Mouse (Mus musculus) forebrain, postnatal 0 days (tissue): ENCODE measurements around the gene Ube2g2. TPM values are rescaled to one million over a fixed set of nuclear protein-coding genes. Genes with fewer than 3 reads are reported as not detected.

Source experiments
- ATAC-seq: fragments of 200-750 bp; cut with Nextera tagmentation; 2 replicates; pipeline ENCODE4 v1.8.0; 2017; ENCODE audit warnings: mild to moderate bottlenecking, moderate library complexity
- DNase-seq: peaks from one replicate; pipeline ENCODE4 v3.0.0-alpha.2; 2015
- H3K27ac ChIP-seq: fragments of 300-500 bp; sonication (generic); 2 replicates; pipeline ENCODE4 v1.5.1; 2014; ENCODE audit warnings: low read depth, mild to moderate bottlenecking, antibody characterized with exemption, low read length, moderate library complexity, mixed read lengths
- H3K27me3 ChIP-seq: fragments of 300-500 bp; sonication (generic); 2 replicates; pipeline ENCODE4 v1.6.1; 2014; ENCODE audit warnings: mild to moderate bottlenecking, low read length, mixed read lengths; ENCODE audit not compliant: insufficient read depth
- H3K36me3 ChIP-seq: fragments of 300-500 bp; sonication (generic); 2 replicates; pipeline ENCODE4 v1.6.1; 2014; ENCODE audit warnings: mild to moderate bottlenecking, moderate library complexity; ENCODE audit not compliant: insufficient read depth
- H3K4me1 ChIP-seq: fragments of 300-500 bp; sonication (generic); 2 replicates; pipeline ENCODE4 v1.6.1; 2014; ENCODE audit warnings: antibody characterized with exemption; ENCODE audit not compliant: insufficient read depth
- H3K4me2 ChIP-seq: fragments of 300-500 bp; sonication (generic); 2 replicates; pipeline ENCODE4 v1.6.1; 2014; ENCODE audit warnings: low read depth, mild to moderate bottlenecking, moderate library complexity
- H3K4me3 ChIP-seq: fragments of 300-500 bp; sonication (generic); 2 replicates; pipeline ENCODE4 v1.5.1; 2014; ENCODE audit warnings: low read depth, low read length, mixed read lengths
- H3K9ac ChIP-seq: fragments of 300-500 bp; sonication (generic); 2 replicates; pipeline ENCODE4 v1.6.1; 2014; ENCODE audit warnings: mild to moderate bottlenecking
- H3K9me3 ChIP-seq: fragments of 300-500 bp; sonication (generic); 2 replicates; pipeline ENCODE4 v1.6.1; 2016; ENCODE audit warnings: low read length
- CTCF ChIP-seq: sonication (generic); IDR thresholded peaks from 2 replicates; pipeline ENCODE4 v1.5.1; 2016; ENCODE audit warnings: antibody characterized with exemption, control low read depth, low read depth
- WGBS: fragments of 180-500 bp; shearing (Covaris S2); extraction: QIAGEN DNeasy Blood & Tissue Kit; methylation state at CpG from one replicate; pipeline ENCODE4 v1.1.7; 2014; 5-methylcytosine and 5-hydroxymethylcytosine counted together
- polyA plus RNA-seq: library from polyadenylated mRNA; unstranded; fragments of >200 nt; fragmentation: Nextera tagmentation; extraction: Ambion mirVana; gene quantifications from 2 replicates; pipeline ENCODE4 v1.2.1, GENCODE M21; 2015
- total RNA-seq: library from RNA; depleted of rRNA; stranded (reverse); fragments of >200 nt; gene quantifications from 2 replicates; pipeline ENCODE4 v1.2.3, GENCODE M21; 2014; rRNA removed

Gene Ube2g2
- total RNA-seq (41.7 and 45.3 TPM in 2 replicates), polyA plus RNA-seq (74.9 and 80.3 TPM in 2 replicates)

DNA sequence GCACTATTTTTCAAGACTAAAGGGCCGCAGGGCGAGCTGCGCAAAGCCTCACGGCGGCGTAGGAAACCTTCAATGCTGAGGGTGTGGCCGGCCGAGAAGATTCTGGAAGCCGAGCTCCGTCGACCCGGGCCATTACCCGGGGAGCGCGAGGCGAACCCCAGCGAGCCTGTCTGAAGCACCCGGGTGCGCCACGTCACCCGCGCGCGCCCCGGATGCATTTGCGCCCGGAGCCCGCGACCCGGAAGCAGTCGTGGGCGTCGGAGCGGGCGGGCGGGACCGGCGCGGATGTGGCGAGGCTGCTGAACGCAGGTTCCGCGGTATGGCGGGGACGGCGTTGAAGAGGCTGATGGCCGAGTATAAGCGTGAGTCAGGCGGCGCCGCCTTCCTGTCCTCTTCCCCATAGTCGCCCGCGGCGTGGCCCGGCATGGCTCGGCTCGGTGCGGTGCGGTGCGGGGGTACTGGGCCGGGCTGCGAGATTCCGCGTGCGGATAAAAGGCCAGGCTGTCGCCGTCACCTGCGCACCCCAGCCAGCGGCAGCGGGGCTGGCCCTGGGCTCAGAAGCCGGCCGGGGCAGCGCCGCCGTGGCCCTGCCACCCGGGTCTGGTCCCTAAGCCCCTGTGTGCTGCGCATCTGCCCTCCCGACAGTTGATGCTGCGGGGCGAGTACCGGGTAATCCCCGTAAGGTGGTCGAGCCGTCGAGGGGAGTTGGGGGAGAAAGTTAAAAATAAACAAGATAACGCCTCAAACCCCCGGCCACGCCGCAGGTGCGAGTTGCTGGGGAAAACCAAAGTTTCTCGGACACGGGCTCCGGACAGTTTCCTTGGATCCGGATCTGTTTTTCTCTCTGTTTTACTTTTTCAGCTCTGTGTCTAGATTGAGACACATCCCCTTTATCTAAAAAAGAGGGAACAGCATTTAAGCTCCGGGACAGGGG is at the start of gene Ube2g2:
TSS of gene Ube2g2 (plus strand) at position 221 of the 934 bp plus-strand sequence.
- Histone ChIP-seq H3K4me1 (peaks cover 13% of the 10 kb centered on the region), H3K36me3 (peaks cover 12% of the 10 kb centered on the region), H3K4me3 (peak within 1 kb of the TSS; percentile 97), H3K27ac (peak within 1 kb of the TSS; percentile 92), H3K4me2 (peak within 1 kb of the TSS; percentile 74), H3K27me3 (no peaks in the 10 kb centered on the region), H3K9ac (peak within 1 kb of the TSS; percentile 90), H3K9me3 (no peaks in the 10 kb centered on the region)
- DNase-seq (peak; percentile 97), ATAC-seq (peak; percentile 95)
- WGBS: 1% methylated on average over 92 of the region's 96 CpGs
- no peak for TF ChIP-seq CTCF

DNA sequence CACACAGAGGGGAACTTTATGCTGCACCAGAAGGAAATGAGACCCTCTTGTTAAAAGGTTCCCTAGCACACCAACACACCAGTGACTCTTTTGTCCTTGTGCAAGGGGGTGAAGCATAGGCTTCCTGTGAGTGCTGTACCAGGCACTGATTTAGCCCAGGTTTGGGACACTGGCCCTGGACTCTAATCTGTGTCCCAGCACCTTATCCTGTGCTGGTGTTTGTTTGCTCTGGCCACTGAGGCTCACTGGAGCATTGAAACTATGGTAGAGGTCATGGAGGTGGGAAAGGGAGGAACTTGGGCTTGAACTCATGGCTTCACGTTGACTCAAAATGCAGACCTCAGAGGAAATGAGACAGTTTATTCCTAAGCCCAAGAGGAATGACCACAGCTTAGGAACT is 48.9 kb upstream of the Ube2g2 start:
- H3K36me3 ChIP-seq: no peaks in the 10 kb centered on the region
- no peak overlapping the region for H3K27ac ChIP-seq
- no peaks in the 10 kb centered on the region for H3K27me3 ChIP-seq
- ATAC-seq: no peak
- no peak overlapping the region for H3K9ac ChIP-seq
- TF ChIP-seq CTCF: no peak
- 82% methylated on average over 1 of the region's 1 CpGs for WGBS
- H3K9me3 ChIP-seq: no peaks in the 10 kb centered on the region
- no peak overlapping the region for H3K4me3 ChIP-seq
- H3K4me2 ChIP-seq: no peak overlapping the region
- DNase-seq: no peak
- no peaks in the 10 kb centered on the region for H3K4me1 ChIP-seq

DNA sequence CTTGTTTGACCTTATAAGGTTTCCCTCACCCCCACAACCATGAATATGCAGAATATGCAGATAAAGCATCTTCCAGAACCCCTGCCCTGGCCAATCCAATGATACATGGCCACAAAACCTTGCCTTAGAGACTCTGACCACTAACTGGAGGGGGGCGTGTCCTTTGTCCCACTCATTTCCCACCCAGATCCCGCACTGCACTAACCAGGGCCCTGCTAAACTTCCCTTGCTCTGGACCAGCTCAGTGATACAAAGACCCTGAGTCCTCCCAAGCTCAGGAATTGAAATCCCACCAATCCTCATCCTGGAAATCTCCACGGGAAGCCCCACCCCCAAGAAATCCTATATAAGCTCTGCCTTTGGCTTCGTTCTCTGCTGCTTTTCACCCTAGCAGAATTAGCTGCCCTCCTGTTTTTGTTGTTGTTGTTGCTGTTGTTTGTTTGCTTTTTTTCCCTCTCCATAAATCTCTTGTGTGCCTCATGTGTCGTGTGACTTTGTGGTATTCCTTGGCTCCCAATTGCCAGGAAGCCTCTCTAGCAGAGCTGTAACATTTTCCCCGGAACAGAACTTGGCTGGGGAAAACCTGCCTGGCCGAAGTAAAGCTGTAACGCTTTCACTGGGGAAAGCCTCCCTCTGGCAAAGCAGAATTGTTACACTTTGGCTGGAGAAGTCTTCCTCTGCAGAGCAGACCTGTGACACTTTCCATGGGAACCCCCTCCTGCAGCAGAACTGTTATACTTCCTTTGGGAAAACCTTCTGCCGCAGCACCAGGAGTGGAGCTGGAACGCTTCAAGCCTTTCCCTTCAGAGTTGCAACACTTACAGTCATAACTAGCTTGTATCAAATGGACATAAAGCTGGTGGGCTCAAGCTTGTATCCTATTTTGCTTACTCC is 41.8 kb upstream of the Ube2g2 start:
- no peak for DNase-seq
- Histone ChIP-seq H3K27ac (no peak overlapping the region), H3K36me3 (no peaks in the 10 kb centered on the region), H3K4me1 (peaks cover 14% of the 10 kb centered on the region), H3K9ac (no peak overlapping the region), H3K4me2 (no peak overlapping the region), H3K27me3 (no peaks in the 10 kb centered on the region), H3K9me3 (no peaks in the 10 kb centered on the region), H3K4me3 (no peak overlapping the region)
- TF ChIP-seq CTCF: no peak
- no peak for ATAC-seq
- 68% methylated on average over 10 of the region's 10 CpGs for WGBS

DNA sequence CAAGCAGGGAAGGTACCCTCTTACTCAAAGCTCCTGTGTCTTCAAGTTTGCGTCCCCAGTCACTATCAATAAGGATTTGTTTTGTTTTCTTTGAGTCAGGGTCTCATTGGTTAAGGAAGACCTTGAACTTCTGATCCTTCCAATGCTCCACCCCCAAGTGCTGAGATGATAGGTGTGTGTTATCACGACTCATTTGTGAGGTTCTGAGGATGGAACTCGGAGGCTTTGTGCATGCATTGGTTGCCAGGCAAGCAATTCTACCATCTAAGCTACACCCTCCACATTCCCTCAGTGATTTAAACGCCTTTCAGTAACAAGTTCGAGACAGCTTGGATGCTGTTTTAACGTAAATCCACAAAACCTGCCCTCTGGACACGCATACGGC is 41.1 kb upstream of the Ube2g2 start:
- no peaks in the 10 kb centered on the region for H3K27me3 ChIP-seq
- H3K27ac ChIP-seq: peak overlapping the region; percentile 87
- H3K9ac ChIP-seq: peak overlapping the region; percentile 85
- DNase-seq (no peak), ATAC-seq (peak; percentile 34)
- 6% methylated on average over 8 of the region's 8 CpGs for WGBS
- no peaks in the 10 kb centered on the region for H3K36me3 ChIP-seq
- H3K9me3 ChIP-seq: no peaks in the 10 kb centered on the region
- peak overlapping the region; percentile 72 for H3K4me3 ChIP-seq
- H3K4me1 ChIP-seq: peaks cover 14% of the 10 kb centered on the region
- no peak for TF ChIP-seq CTCF
- H3K4me2 ChIP-seq: peak overlapping the region; percentile 79

DNA sequence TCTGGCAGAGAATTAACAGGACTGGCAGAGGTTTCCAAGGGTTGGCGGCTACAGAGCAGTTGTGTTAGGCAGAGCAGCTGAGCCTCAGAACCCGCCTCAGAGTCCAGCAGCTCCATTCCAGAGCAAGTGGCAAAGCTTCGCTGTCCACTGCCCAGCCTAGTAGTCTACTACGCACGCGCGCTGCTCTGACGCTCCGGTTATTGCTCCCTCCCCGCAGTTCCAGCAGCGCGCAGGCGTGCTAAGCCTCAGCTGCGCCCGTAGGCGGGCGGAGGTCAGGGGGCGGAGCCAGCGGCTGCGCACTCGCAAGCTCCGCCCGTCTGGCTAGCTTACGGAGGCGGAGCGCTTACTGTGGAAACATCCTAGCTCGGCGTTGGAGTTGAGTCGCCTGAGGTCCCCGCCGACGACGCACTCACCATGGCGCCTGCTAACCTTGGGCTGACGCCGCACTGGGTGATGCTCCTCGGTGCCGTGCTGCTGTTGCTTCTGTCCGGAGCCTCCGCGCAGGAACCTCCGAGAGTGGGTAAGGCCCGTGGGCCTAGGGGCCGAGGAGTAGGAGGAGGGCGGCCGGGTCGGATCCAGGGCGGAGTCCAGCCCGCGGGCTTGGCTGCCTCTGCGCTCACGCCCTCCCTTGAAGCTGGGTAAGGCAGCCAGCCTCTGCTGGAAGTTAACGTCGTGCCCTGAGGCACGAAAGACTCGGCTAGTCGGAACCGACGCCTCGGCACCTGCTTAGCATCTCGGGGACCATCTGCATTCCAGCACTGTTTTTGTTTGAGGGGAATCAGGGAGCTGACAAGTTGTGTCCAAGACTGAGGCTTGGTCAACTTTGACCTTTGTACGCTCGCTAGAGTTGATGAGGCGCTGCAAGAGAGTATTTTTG is 40.4 kb upstream of the Ube2g2 start, which contains the start of gene Pttg1ip:
TSS of gene Pttg1ip (plus strand) at position 313 of the 877 bp plus-strand sequence.
- Histone ChIP-seq H3K27me3 (no peaks in the 10 kb centered on the region), H3K4me3 (peak within 1 kb of the TSS; percentile 72), H3K9me3 (no peaks in the 10 kb centered on the region), H3K4me1 (peaks cover 14% of the 10 kb centered on the region), H3K36me3 (no peaks in the 10 kb centered on the region), H3K4me2 (peak within 1 kb of the TSS; percentile 79), H3K27ac (peak within 1 kb of the TSS; percentile 87), H3K9ac (peak within 1 kb of the TSS; percentile 85)
- TF ChIP-seq CTCF: no peak
- WGBS: under 1% methylated on average over 64 of the region's 64 CpGs
- DNase-seq: peak; percentile 99
- ATAC-seq: peak; percentile 99

DNA sequence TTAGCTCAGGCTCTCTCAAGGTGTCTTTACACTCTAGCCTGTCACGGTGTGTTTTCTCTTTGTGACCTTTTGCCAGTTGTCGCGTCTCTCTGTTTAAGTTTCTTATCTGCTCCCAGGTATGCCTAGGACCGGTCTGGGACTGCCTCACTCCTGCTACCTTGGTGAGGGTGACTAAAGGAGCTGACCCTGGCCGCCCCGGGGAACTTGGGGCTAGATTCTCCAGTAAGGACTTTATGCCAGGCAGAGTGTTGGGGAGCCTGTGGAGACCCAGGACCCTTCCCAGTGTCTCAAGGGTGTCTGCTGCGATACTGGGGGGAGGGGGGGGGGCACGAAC is 39.8 kb upstream of the Ube2g2 start:
- ATAC-seq: no peak
- no peak for DNase-seq
- Histone ChIP-seq H3K4me2 (peak overlapping the region; percentile 79), H3K27me3 (no peaks in the 10 kb centered on the region), H3K9me3 (no peaks in the 10 kb centered on the region), H3K36me3 (no peaks in the 10 kb centered on the region), H3K4me3 (peak overlapping the region; percentile 72), H3K27ac (no peak overlapping the region), H3K9ac (peak overlapping the region; percentile 85), H3K4me1 (peaks cover 14% of the 10 kb centered on the region)
- no peak for TF ChIP-seq CTCF
- WGBS: 7% methylated on average over 8 of the region's 8 CpGs
